Mouse (Mus musculus): ENCODE data around the gene Erbb4.
"Not testable (repeated sequence)": the region's sequence is repeated elsewhere in the genome, so short reads cannot be mapped to it uniquely, and the experiment has no call there.

Gene Erbb4

DNA sequence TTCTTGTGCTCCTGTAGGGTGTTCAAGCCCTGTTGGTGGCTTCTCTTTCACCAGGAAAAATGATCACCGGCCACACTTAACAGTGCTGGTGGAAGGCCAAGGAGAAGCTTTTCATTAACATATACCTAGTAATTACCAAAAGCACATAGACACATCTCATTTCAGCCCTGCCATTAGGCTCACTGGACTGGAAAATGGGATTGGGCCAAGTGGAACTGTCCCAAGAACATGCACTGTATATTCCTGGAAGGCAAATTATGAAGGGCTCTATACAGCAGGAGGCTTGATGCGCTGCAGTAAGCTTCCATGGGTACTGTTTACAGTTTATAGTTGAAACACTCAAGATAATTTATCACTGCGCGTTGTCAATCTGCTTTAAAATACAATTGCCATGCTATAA lies 248.4 kb downstream of the Erbb4 start:
- no peak for DNase-seq

DNA sequence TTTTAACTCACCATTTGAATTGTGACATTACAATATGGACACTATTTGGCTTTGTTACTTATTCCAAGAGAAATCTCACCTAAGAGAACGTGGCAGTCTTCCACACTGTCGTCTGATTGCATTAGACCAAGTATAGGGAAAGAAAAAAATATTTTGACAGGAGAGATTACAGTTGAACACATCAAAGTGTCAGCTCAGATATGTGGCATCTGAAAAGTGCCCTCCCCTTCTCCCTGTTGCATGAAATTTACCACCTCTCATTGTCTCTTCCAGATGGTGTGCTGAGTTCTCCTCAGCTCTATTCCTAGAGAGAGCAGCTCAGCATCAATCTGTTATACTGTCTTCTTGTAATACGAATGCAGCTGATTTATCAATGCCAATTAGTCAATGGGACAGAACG lies 268.5 kb downstream of the Erbb4 start:
- DNase-seq = no peak

GRCm38 (mm10) chr1:68834686-68835085 lies 273.2 kb downstream of the Erbb4 start:
- DNase-seq = no peak

DNA sequence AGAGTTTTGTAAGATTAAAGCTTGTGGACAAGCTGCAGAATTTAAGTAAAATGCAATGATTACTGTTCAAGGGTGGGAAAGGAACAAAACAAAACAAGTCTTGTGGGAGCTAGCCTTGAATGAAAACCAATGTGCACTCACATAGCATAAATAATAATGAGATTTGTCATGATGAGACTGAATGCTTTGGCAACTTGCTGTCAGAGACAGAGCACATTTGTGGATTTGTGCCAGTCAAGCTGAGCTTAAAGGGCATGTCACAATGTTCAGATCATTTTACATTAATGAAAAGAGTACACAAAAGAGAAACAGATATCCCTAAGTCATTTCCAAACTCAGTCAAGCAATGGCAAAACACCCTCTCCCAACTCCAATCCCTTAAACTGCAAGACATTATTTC lies 275.8 kb downstream of the Erbb4 start:
- no peak for DNase-seq

- DNase-seq = no peak
These were observed 276.3 kb downstream of the Erbb4 start for GRCm38 (mm10) chr1:68831575-68831974.

- no peak for DNase-seq
These were observed 277.2 kb downstream of the Erbb4 start for GRCm38 (mm10) chr1:68830501-68831239.

DNA sequence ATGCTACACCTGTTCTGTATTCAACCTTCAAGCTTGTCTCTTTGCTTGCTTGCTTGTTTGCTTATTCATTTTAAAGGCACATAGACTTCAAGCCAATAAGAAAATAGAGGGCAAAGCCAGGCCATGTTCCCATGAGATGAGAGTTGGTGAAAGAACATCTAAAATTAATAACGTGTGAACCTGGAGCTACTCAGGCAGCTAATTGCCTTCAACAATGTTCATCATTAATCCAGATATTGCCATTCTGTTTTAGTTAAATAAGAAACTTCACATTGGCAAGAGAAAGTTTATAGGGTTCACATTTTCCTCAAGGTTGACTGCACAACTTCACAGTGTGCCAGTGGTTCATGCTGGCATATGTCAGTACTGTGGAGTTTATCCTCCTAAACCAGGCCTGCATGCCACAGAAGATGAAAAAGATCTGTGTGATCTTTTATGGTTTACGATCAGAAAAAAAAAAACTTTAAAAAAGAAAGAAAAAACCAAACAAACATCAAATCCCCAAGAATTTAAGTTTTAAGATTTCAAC lies 284.7 kb downstream of the Erbb4 start:
- no peak for DNase-seq

- no peak for DNase-seq
These were observed 301.1 kb downstream of the Erbb4 start for GRCm38 (mm10) chr1:68806711-68807110.

GRCm38 (mm10) chr1:68787409-68788015 lies 320.3 kb downstream of the Erbb4 start:
- no peak for DNase-seq

- no peak for DNase-seq
These were observed 327.2 kb downstream of the Erbb4 start for GRCm38 (mm10) chr1:68780653-68781052.

- no peak for DNase-seq
These were observed 327.8 kb downstream of the Erbb4 start for GRCm38 (mm10) chr1:68780032-68780431.

DNA sequence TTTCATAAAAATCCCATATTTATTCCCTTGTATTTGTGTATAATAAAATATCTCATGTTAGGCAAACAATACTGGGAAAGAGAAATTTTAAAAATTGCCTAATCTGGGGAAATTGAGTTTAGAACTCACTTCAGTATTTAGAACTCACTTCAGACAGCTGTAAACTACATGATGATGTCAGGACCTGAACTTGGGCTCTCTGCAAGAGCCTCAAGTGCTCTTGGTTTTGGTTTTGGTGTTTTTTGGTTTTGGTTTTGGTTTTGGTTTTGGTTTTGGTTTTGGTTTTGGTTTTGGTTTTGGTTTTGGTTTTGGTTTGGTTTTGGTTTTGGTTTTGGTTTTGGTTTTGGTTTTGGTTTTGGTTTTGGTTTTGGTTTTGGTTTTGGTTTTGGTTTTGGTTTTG lies 341.8 kb downstream of the Erbb4 start:
- DNase-seq = not testable (repeated sequence)

DNA sequence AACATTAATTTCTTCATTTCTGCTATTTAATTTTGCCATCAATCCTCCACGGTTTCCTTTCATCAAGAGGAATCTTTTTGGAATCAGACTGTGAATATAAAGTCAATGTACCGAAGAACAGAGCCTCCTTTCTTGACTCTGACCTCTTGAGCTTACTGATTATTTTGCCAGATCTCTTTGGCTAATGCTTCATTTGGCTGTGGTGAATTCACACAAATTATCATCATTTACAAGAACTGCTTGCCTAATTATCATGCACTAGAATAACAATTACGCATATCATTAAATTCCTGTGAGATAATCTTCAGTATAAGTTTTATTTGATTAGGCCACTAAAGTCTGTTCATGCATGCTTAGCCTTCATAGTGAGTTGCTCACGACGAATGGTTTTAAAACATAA lies 345.4 kb downstream of the Erbb4 start:
- DNase-seq = no peak

DNA sequence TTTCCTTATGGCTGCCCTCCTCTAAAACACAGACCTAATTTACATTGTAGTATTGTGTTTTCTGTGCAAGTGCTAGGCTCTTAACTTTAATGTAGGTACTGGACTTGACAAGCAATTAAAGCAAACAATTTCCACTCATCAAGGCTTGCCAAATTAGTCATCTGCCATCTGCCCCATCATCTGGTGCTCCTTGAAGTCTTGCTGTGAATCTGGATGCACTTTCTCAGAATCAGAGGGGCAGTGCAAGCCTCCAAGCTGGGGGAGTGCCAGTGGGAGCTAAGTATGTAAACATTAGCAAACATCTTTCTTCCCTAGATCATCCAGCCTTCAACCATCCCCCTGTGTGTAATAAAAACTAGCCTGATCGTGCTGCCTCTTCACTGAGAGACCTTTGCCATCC lies 358.9 kb downstream of the Erbb4 start:
- DNase-seq = no peak

DNA sequence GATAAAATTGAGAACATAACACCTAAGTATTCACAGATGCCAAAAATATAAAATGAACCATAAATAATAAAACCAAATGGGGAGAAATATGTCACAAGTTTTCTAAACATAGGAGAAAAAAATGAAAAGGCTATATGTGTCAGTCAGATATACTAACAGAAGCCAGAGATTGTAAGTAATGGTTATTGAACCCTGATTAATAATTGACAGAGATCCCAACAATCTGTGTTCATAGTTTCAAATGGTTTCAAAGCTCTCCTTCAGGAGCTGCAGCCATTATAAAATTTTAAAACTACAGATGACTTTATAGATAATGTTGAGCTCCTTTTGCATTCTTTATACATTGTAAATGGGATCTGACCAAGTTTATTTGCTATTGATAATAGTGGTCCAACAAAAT lies 426.4 kb downstream of the Erbb4 start:
- DNase-seq = no peak

DNA sequence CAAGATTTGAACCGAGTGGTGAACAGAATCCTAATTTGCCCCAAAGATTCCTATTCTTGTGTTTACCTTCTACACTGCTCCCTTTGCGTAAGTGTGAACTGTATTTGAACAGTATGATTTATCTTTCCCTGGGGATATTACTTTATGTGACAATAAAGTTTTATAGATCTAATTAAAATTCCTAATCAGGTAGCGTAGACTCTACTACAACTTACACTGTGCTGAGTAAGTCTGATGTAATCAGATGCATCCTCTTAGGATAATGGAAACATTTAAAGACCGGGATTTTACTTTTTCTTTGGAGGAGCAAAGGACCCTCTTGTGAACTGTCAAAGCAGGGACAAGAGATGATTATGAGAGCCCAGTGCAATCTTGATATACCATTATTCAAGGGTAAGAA lies 433.2 kb downstream of the Erbb4 start:
- DNase-seq = no peak

DNA sequence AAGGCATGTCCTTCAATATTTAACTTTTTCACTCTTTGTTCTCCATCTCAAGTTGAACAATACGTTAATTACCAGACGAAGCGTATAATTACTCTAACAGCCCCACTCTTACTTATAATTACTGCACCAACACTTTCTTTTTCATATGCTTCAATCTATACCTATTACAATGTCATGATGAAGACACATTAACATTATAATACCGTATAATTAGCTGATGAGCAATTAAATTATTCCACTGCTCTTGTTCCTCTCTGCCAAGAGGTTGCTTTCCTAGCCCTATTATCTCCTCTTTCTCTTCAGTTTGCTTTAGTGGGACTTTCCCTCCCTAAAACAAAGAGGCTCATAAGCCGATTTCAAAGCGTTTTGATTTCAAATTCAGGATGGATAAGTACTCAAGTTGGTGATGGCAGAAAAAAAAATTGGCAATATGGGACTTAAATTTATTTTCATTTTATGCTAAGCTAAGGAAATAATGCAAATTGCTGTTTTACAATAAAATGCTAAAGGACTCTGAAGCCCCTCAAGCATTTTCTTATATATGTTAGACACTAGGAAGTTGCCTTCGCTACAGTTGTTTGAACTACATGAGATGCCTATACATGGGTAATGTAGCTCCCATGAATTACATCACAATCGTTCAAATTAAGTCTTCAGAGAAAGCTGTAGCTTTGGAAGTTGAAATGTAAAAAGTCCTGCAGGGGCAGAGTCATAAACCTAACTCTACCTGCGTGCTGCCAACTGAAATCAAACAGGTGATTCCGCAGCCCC lies 440.8 kb downstream of the Erbb4 start:
- no peak for DNase-seq

DNA sequence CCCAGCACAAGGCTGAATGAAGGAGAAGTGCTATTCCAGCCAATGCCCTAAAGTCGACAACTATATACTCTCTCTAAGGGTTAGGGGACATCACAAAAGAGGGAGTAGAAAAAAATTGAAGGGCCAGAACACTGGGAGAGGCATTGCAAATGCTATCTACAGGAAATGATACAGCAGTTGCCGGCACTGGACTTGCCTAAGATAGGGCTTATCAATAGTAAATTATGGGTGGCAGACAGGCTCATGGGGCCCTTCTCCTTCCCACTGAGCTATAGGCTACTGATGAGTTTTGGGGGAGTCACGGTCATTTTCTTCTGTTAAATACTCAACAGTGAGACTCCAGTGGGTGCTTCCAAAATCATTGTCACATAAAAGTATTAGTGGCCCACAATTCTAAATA lies 517.4 kb downstream of the Erbb4 start:
- no peak for DNase-seq

DNA sequence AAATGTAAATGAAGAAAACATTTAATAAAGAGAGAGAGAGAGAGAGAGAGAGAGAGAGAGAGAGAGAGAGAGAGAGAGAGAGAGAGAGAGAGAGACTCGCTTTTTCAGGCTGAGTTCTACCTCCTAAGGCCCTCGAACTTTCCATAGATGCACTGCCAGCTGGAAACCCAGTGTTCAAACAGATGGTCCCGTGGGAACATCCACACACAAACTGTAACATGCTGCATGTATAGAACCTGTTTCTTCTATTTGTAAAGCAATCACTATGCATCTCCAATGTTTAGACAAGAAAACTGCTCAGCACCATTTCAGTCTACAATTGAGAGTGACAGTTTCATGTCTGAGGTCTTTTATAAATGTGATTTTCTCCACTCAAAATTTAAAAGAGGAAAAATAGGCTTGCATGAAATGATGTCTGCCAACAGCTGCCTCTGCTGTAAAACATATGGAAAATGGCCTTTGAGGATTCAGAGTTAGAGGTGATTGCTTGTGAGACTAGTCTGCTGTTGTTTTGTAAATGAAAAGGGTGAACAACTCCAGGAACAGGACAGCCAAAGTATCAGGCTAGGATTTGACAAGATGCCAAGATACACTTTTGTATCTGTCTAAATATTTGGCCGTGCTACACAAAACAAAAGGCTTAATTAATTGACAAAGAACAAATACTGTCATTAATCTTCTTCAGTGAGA lies 533.9 kb downstream of the Erbb4 start:
- DNase-seq = no peak

GRCm38 (mm10) chr1:68570924-68571323 lies 536.9 kb downstream of the Erbb4 start:
- no peak for DNase-seq

DNA sequence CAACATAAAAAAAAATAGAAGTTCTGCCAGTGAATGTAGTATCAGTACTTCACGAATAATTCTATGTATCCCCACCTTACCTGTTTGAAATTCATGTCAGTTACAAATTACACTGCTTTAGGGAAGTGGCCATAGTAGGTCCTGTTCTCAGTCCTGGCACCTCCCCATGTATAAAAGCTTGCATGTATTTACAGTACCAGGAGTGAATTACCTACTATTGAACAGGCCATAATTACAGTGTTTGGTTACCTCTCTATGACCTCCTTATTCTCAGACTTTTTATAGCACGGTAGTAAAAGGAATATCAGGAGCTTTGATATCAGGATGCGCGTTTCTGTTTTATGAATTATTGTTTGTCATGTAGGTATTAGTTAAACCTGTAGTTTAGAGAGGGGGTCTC lies 564.9 kb downstream of the Erbb4 start:
- DNase-seq = no peak

DNA sequence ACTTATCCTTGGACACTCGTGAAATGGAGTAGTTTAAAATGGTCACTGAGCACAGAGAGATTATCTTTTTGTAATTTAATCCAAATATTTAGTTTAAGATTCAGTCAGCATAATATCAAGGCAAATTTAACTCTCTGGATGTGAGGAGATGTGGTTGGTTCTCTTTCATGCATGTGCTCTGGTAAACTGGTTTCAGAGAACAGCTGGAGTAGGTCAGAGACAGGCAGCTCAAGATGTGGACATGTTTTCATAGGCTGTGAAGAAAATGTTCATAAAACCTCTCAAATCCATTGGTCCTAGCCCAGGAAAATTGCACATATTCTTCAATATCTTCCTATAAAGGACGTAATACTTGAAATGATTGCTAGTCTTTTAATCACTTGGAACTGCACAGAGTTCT lies 590.0 kb downstream of the Erbb4 start:
- DNase-seq = no peak

GRCm38 (mm10) chr1:68503873-68504272 lies 604.0 kb downstream of the Erbb4 start:
- no peak for DNase-seq
